Mouse (Mus musculus) adrenal gland, adult 18-20 months (tissue): ENCODE results near the gene Hmgxb4. TPM values are rescaled to one million over a fixed set of nuclear protein-coding genes. Genes with fewer than 3 reads are reported as not detected.

Experiments used
- DNase-seq, 2 experiments: peaks; one replicate each; pipeline ENCODE4 v3.0.0; 2021 to 2022; ENCODE audit warnings: low spot score in 2 of 2
- total RNA-seq, 2 experiments: library from RNA; stranded (reverse); gene quantifications; 1 replicate in 1 of 2; 2 replicates in 1 of 2; pipeline ENCODE4 v1.2.3; 2021

The Hmgxb4 gene
- total RNA-seq, 2 experiments from 2014 or later, result 17.4 to 20.6 TPM

- DNase-seq, result no peak
These were observed 23.3 kb downstream of the Hmgxb4 start for GRCm38 (mm10) chr8:75016422-75016821.

DNA sequence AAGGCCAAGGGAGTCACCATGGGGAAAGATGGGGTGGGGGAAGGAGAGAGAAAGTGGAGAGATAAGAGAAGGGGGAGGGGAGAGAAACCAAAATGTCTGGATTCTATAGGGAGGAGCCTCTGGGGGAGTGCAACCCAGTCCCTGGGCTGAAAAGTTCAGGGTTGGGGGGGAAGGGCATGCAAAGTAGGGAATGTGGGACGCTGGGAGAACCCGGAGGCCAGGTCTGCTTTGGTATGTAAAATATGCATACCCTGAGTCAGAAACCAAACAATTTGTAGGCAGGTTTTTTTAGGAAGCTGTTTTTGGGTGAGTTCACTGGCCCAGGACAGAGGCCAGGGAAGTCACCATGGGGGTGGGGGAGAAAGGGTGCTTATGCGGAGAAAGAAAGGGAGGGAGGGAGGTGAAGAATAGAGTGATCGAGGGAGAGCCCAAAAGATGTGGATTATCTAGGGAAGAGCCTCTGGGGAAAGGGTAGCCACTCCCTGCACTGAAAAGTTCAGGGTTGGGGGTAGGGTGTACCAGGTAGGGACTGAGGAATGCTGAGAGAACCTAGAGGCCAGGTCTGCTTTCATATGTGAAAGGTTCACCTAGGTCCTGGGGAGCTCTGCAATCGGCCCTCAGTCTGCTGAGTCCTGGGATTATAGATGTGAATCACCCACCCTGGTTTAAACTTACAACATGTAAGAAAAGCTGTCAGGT lies 25.3 kb downstream of the Hmgxb4 start:
- no peak for DNase-seq

DNA sequence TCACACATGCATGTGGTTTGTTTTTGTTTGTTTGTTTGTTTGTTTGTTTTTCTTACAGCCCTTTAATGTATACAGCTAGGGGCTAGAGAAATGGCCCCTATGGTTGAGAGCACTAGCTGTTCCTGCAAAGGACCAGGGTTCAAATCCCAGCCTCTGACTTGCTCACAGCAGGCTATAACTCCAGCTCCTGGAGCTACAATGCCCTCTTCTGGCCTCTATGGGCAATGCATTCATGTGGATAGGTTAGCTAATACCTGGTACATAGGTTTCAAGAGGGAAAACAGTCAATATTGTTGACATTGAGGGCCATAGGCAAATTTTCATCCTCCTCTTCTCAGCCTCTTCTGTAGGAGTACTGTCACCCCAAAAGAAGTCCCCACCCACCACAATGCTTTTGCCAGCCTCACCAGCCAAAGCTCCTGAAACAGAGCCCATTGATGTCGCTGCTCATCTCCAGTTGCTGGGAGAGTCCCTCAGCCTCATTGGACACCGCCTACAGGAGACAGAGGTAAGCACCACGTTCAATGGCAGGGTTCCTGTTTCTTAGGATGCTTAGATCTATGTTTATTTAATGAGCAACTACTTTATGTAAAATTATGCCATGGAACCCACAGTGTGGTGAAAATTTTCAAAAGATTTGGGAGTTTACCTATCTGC lies 30.6 kb downstream of the Hmgxb4 start:
- DNase-seq, result no peak

DNA sequence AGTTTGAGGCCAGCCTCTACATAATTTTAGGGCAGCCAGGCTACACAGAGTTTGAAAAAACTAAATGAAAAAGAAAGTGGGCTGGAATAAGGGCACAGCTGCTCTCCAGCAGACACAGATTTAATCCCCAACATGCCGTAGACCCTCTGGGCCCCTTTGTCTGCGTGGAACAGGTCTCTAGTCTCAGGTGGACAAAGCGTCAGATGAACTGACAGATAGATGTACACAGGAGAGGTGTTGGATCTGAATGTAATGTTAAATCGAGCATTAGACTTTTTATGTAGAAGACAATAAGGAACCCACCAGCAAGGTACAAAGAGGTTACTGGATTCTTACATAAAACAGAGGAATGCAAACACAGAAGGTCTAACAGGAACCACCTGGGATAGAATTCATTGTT lies 32.7 kb downstream of the Hmgxb4 start:
- no peak for DNase-seq

DNA sequence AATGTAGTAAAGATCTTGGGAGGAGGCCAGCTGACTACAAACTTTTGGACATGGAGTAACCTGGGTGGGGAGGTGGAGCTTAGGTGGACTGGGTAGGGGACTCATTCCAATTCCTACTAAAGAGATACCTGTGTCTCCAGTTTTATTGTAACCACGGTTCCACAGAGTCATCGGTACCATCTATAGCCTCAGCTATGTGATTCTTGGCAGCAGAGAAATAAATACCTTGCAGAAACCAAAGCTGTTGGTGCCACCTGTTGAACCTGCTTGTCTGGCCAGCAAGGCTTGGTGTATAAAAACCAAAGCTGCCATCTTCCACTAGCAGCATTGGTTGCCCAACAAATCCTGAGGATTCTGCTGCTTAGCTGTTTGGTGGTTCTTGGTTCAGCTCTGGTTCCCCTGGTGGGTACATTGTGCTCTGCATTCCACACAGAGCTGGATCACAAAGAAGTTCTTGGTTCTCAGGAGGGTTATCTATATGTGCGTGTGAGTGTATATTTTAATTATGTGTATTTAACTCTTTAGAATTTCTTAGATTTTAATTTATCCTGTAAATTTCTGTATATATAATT lies 37.4 kb downstream of the Hmgxb4 start:
- no peak for DNase-seq

- no peak for DNase-seq
These were observed 39.8 kb downstream of the Hmgxb4 start for GRCm38 (mm10) chr8:75032961-75033360.

DNA sequence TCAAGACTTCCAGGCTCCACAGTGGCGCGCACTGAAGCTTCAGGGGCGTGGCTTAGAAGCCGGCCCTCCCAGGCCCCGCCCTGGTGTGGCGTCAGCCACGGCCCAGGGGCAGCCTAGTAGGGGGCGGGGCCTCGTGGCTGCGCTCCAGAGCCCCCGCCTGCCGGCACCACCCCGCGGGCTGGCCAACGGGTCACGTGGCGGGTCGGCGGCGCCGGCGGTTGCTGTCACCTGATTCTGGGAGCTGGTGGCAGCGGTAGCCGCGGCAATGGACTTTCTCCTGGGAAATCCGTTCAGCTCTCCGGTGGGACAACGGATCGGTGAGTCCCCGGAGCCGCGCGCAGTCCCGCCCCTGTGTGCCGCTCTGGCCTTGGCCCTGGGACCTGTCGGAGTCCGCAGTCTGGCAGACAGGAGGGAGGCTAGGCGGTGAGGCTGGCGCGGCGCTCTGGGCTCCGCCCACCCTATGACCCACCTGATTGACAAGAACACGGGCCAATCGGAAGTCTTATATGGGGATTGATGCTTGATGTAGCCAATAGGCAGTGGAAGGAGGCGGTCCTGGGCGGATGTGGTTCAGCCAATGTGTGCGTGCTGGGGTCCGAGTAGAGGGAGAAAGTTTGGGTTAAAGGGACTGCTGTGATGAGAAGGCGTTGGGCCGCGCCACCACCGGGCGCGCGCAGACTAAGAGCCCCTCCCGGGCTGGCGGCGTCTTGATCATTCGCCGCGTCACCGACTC lies 40.5 kb downstream of the Hmgxb4 start, which contains the start of gene Tom1:
Gene Tom1, plus strand, starts transcription at position 195 of the 733 bp plus-strand sequence.
- peak; percentile 97 to 100 for DNase-seq

GRCm38 (mm10) chr8:75034285-75034684 lies 41.1 kb downstream of the Hmgxb4 start:
- no peak for DNase-seq

- no peak for DNase-seq
These were observed 42.5 kb downstream of the Hmgxb4 start for GRCm38 (mm10) chr8:75035640-75036039.

DNA sequence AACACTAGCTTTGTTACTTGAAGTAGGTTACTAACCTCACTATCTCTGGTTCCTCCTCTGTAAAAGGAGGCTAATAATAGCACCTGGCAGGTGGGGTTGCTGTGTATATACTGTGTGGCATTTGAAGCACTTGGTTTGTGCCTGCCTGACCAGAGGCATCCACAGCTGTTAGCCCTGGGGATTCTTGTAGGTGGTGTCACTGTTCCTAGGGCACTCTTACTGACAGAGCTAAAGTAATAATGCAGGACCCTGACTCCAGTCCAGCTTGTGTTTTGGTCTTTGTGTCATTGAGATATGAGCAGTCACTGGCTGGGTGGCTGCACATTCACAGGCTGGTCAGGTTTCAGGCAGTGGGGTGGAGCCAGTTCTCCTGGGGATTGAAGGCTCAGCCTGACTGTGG lies 45.3 kb downstream of the Hmgxb4 start:
- DNase-seq, result no peak

GRCm38 (mm10) chr8:75039754-75040153 lies 46.6 kb downstream of the Hmgxb4 start:
- no peak for DNase-seq

- DNase-seq, result no peak
These were observed 49.0 kb downstream of the Hmgxb4 start for GRCm38 (mm10) chr8:75042171-75042570.

- no peak for DNase-seq
These were observed 49.8 kb downstream of the Hmgxb4 start for GRCm38 (mm10) chr8:75042974-75043373.

DNA sequence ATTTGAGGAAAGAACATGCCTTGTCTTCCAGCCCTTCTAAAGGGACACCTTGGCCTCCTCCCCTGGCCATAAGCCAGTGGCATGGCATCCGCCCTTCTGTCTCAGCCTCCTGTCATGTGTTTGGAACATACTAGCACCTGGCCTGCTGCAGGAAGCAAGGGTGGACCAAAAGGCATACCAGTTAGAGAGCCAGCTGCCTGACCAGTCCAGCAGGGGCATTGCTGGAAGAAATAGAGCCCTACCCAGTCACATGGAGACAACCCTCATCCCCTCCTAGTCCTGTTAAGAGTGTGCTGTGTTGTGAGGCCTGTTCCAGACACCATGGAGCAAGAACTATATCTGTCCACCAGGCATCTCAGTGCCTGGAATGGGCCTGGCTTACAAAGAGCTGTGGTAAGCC lies 53.1 kb downstream of the Hmgxb4 start:
- DNase-seq, result no peak

- no peak for DNase-seq
These were observed 54.6 kb downstream of the Hmgxb4 start for GRCm38 (mm10) chr8:75047784-75048183.

GRCm38 (mm10) chr8:75053342-75053741 lies 60.2 kb downstream of the Hmgxb4 start:
- DNase-seq, result no peak

GRCm38 (mm10) chr8:75055673-75056072 lies 62.5 kb downstream of the Hmgxb4 start:
- no peak for DNase-seq

GRCm38 (mm10) chr8:75060022-75060421 lies 66.9 kb downstream of the Hmgxb4 start:
- DNase-seq, result no peak

- no peak for DNase-seq
These were observed 67.7 kb downstream of the Hmgxb4 start for GRCm38 (mm10) chr8:75060815-75061214.

GRCm38 (mm10) chr8:75063290-75063689 lies 70.1 kb downstream of the Hmgxb4 start:
- no peak for DNase-seq

DNA sequence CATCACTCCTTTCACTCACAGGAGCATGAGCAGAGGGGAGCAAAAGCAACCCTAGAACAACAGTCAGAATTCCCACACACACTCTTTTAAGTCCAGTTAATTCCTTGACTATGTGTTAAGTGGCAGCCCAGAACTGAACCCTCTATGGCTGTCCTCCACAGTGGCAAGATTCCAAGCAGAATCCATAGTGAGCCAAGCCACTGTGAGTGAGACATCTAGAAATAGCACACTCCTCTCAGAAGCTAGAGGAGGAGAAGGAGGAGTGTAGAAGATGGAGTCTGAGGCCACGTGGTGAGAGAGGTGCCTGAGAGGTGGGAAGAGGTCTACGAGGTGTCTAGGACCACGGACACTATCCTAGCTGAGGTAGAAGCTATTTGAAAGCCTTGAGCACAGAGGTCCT lies 71.6 kb downstream of the Hmgxb4 start:
- DNase-seq, result no peak

DNA sequence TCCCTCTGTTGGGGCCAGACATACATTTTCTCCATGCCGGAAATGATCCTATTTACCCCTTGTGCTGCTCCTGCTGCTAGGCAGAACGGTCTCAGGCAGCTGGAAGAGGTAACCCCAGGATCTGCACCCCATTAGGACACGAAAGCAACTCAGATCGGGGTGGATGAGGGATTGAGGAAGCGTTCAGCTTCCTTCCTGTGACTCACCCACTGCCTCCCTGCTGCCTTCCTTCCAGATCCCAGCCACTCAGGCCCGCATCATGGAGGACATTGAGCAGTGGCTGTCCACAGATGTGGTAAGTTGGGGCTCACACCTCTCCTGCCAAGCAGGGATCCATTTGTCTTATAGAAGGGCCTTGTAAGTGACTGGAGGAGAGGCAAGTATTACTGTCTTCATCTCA lies 74.1 kb downstream of the Hmgxb4 start:
- DNase-seq, result no peak
